Mouse (Mus musculus) liver, embryonic 14.5 days (tissue): ENCODE measurements around the gene Bbip1.

Experiments used
- CTCF ChIP-seq: IDR thresholded peaks from 2 replicates; pipeline ENCODE4 v1.5.1; 2016; ENCODE audit warnings: antibody characterized with exemption, low read depth, control low read depth
- EP300 ChIP-seq: IDR thresholded peaks from 2 replicates; pipeline ENCODE4 v1.6.1; 2016; ENCODE audit warnings: antibody characterized with exemption, low read depth

- TF ChIP-seq CTCF: no peak
- no peak for TF ChIP-seq EP300
These were observed 24.9 kb downstream of the Bbip1 start for GRCm38 (mm10) chr19:53919541-53919940.
